Mouse (Mus musculus) limb, embryonic 14.5 days (tissue): ENCODE measurements around the gene Dock3. TPM values are rescaled to one million over a fixed set of nuclear protein-coding genes. Genes with fewer than 3 reads are reported as not detected.

Experiments used
- ATAC-seq: fragments of 200-750 bp; cut with Nextera tagmentation; 2 replicates; pipeline ENCODE4 v1.8.0; 2017; ENCODE audit warnings: low read depth, moderate number of reproducible peaks, moderate TSS enrichment; ENCODE audit not compliant: low FRiP score
- DNase-seq: peaks from one replicate; pipeline ENCODE4 v3.0.0-alpha.2; 2015; ENCODE audit warnings: low spot score
- H3K27ac ChIP-seq: fragments of 300-500 bp; sonication (generic); replicated peaks from 2 replicates; pipeline ENCODE4 v1.5.1; 2014; ENCODE audit warnings: low read depth, mild to moderate bottlenecking, low read length, moderate library complexity, mixed read lengths
- H3K27me3 ChIP-seq: fragments of 300-500 bp; sonication (generic); 2 replicates; pipeline ENCODE4 v1.6.1; 2014; ENCODE audit warnings: low read length, mixed read lengths; ENCODE audit not compliant: control insufficient read depth, insufficient read depth
- H3K36me3 ChIP-seq: fragments of 300-500 bp; sonication (generic); 2 replicates; pipeline ENCODE4 v1.6.1; 2014; ENCODE audit warnings: mild to moderate bottlenecking, low read length, moderate library complexity, mixed read lengths; ENCODE audit not compliant: control insufficient read depth, insufficient read depth
- H3K4me1 ChIP-seq: fragments of 300-500 bp; sonication (generic); 2 replicates; pipeline ENCODE4 v1.6.1; 2014; ENCODE audit warnings: antibody characterized with exemption, low read length, mixed read lengths; ENCODE audit not compliant: control insufficient read depth, insufficient read depth
- H3K4me2 ChIP-seq: fragments of 300-500 bp; sonication (generic); replicated peaks from 2 replicates; pipeline ENCODE4 v1.6.1; 2014; ENCODE audit warnings: low read depth, mild to moderate bottlenecking, low read length, moderate library complexity; ENCODE audit not compliant: severe bottlenecking
- H3K4me3 ChIP-seq: fragments of 300-500 bp; sonication (generic); replicated peaks from 2 replicates; pipeline ENCODE4 v1.5.1; 2014; ENCODE audit warnings: low read length
- H3K9ac ChIP-seq: fragments of 300-500 bp; sonication (generic); 2 replicates; pipeline ENCODE4 v1.6.1; 2014; ENCODE audit warnings: mild to moderate bottlenecking, low read depth, low read length, moderate library complexity; ENCODE audit not compliant: severe bottlenecking
- H3K9me3 ChIP-seq: fragments of 300-500 bp; sonication (generic); 2 replicates; pipeline ENCODE4 v1.6.1; 2016; ENCODE audit warnings: low read length; ENCODE audit not compliant: control insufficient read depth
- POLR2A ChIP-seq: fragments of 200-500 bp; IDR thresholded peaks from 2 replicates; pipeline ENCODE4 v1.8.0; 2012; ENCODE audit warnings: inconsistent platforms, mild to moderate bottlenecking, moderate library complexity, borderline replicate concordance; ENCODE audit not compliant: insufficient read depth, insufficient read length; ENCODE audit errors: extremely low read depth
- WGBS: fragments of 180-500 bp; shearing (Covaris S2); extraction: QIAGEN DNeasy Blood & Tissue Kit; methylation state at CpG from one replicate; pipeline ENCODE4 v1.1.7; 2014; 5-methylcytosine and 5-hydroxymethylcytosine counted together
- polyA plus RNA-seq, 2 experiments: library from polyadenylated mRNA; depleted of rRNA in 1 of 2; stranded (reverse) in 1 of 2; unstranded in 1 of 2; fragments of >200 nt; fragmentation: Nextera tagmentation in 1 of 2; extraction: Ambion mirVana in 1 of 2; gene quantifications; 2 replicates each; pipeline versions ENCODE4 v1.2.1 to v1.2.3; 2012 to 2014

The Dock3 gene
- polyA plus RNA-seq, 2 experiments = 1.2 to 1.3 TPM

- H3K4me2 ChIP-seq = no peak overlapping the region
- no peak overlapping the region for H3K4me3 ChIP-seq
- no peaks in the 10 kb centered on the region for H3K4me1 ChIP-seq
- no peaks in the 10 kb centered on the region for H3K27me3 ChIP-seq
- H3K9ac ChIP-seq = no peak overlapping the region
- no peak for TF ChIP-seq POLR2A
- H3K36me3 ChIP-seq = no peaks in the 10 kb centered on the region
- no peaks in the 10 kb centered on the region for H3K9me3 ChIP-seq
- no peak for DNase-seq
- 70% methylated on average over 6 of the region's 6 CpGs for WGBS
- ATAC-seq = no peak
- H3K27ac ChIP-seq = no peak overlapping the region
Measured at GRCm38 (mm10) chr9:107249154-107249553, 17.4 kb upstream of the Dock3 start.

- no peak overlapping the region for H3K9ac ChIP-seq
- H3K4me1 ChIP-seq = no peaks in the 10 kb centered on the region
- H3K9me3 ChIP-seq = no peaks in the 10 kb centered on the region
- TF ChIP-seq POLR2A = no peak
- 61% methylated on average over 4 of the region's 4 CpGs for WGBS
- no peak overlapping the region for H3K27ac ChIP-seq
- H3K4me3 ChIP-seq = no peak overlapping the region
- H3K27me3 ChIP-seq = no peaks in the 10 kb centered on the region
- no peak overlapping the region for H3K4me2 ChIP-seq
- ATAC-seq (no peak), DNase-seq (no peak)
- H3K36me3 ChIP-seq = no peaks in the 10 kb centered on the region
Measured at GRCm38 (mm10) chr9:107246170-107246569, 14.5 kb upstream of the Dock3 start.

GRCm38 (mm10) chr9:107245311-107245710 lies 13.6 kb upstream of the Dock3 start:
- Histone ChIP-seq H3K27ac (no peak overlapping the region), H3K36me3 (no peaks in the 10 kb centered on the region), H3K9me3 (no peaks in the 10 kb centered on the region), H3K9ac (no peak overlapping the region), H3K27me3 (no peaks in the 10 kb centered on the region), H3K4me1 (no peaks in the 10 kb centered on the region), H3K4me3 (no peak overlapping the region), H3K4me2 (no peak overlapping the region)
- TF ChIP-seq POLR2A = no peak
- no peak for DNase-seq
- no peak for ATAC-seq
- WGBS = 83% methylated on average over 4 of the region's 4 CpGs

- Histone ChIP-seq H3K27me3 (peaks cover 67% of the 10 kb centered on the region), H3K9me3 (no peaks in the 10 kb centered on the region), H3K4me3 (no peak overlapping the region), H3K27ac (no peak overlapping the region), H3K4me2 (no peak overlapping the region), H3K4me1 (no peaks in the 10 kb centered on the region), H3K36me3 (no peaks in the 10 kb centered on the region), H3K9ac (no peak overlapping the region)
- WGBS = 63% methylated on average over 5 of the region's 5 CpGs
- no peak for ATAC-seq
- DNase-seq = no peak
- no peak for TF ChIP-seq POLR2A
Measured at GRCm38 (mm10) chr9:107236151-107236550, 4.4 kb upstream of the Dock3 start.

- Histone ChIP-seq H3K4me3 (no peak overlapping the region), H3K9me3 (no peaks in the 10 kb centered on the region), H3K9ac (no peak overlapping the region), H3K27ac (no peak overlapping the region), H3K4me2 (no peak overlapping the region), H3K36me3 (no peaks in the 10 kb centered on the region), H3K27me3 (peaks cover 74% of the 10 kb centered on the region), H3K4me1 (no peaks in the 10 kb centered on the region)
- DNase-seq = no peak
- 42% methylated on average over 5 of the region's 5 CpGs for WGBS
- no peak for ATAC-seq
- no peak for TF ChIP-seq POLR2A
Measured at GRCm38 (mm10) chr9:107235261-107235660, 3.6 kb upstream of the Dock3 start.

- ATAC-seq = 0 out of 2 replicates have a peak, but pooled peaks have one; percentile 7
- H3K9ac ChIP-seq = peak overlapping the region; percentile 18; the same call in 1 of the 2 replicates
- H3K4me1 ChIP-seq = no peaks in the 10 kb centered on the region
- H3K4me3 ChIP-seq = peak overlapping the region; percentile 56
- no peaks in the 10 kb centered on the region for H3K36me3 ChIP-seq
- no peak for DNase-seq
- H3K4me2 ChIP-seq = peak overlapping the region; percentile 97
- TF ChIP-seq POLR2A = no peak
- peaks cover 81% of the 10 kb centered on the region for H3K27me3 ChIP-seq
- H3K9me3 ChIP-seq = no peaks in the 10 kb centered on the region
- 32% methylated on average over 9 of the region's 9 CpGs for WGBS
- H3K27ac ChIP-seq = no peak overlapping the region
Measured at GRCm38 (mm10) chr9:107232140-107232539, 431 bp upstream of the Dock3 start.
